Comparison of ENCODE assay signal across 34 mouse cellular contexts in the genomic region with DNA sequence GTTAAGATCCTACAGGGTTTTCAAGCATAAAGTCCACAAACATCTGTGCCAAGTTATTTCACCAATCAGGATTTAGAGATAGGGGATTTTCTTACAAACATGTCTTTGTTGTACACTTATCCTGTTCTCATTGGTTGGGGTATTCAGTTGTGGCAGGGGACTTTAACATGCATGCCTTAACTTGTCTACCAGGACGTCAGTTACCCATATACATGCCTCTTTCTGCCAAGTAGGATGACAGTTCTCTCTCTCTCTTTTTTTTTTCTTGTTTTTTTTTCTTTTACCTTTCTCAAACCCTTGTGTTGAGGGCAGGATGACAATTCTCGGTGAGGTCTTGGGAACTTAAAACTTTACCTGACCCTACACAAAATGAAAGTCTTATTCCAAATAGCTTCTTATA.
"Had no signal": no experiment of that assay in that cellular context is flagged by ENCODE, and none has a peak within 500 bp of the region (broad histone marks: within the 10 kb centered on the region; RNA-seq: fewer than 3 reads in every experiment).

No protein-coding gene starts in this region.

- H3K9ac ChIP-seq: heart, embryonic 12.5 days; heart, embryonic 13.5 days; heart, embryonic 15.5 days; hindbrain, embryonic 12.5 days; hindbrain, embryonic 13.5 days; hindbrain, embryonic 14.5 days; hindbrain, embryonic 15.5 days; intestine, embryonic 15.5 days; kidney, embryonic 15.5 days had no signal

- H3K4me3 ChIP-seq: heart, embryonic 12.5 days; heart, embryonic 13.5 days; heart, embryonic 15.5 days; hindbrain, embryonic 10.5 days; hindbrain, embryonic 12.5 days; hindbrain, embryonic 13.5 days; hindbrain, embryonic 15.5 days; intestine, embryonic 15.5 days; kidney, embryonic 15.5 days; layer of hippocampus, adult 2 months; left cerebral cortex, adult 2 months had no signal

- H3K36me3 ChIP-seq: heart, embryonic 12.5 days; heart, embryonic 13.5 days; heart, embryonic 15.5 days; hindbrain, embryonic 10.5 days; hindbrain, embryonic 12.5 days; hindbrain, embryonic 13.5 days; hindbrain, embryonic 15.5 days; kidney, embryonic 15.5 days had no signal

- H3K4me2 ChIP-seq: heart, embryonic 12.5 days; heart, embryonic 13.5 days; heart, embryonic 15.5 days; hindbrain, embryonic 12.5 days; hindbrain, embryonic 13.5 days; hindbrain, embryonic 14.5 days; hindbrain, embryonic 15.5 days; intestine, embryonic 15.5 days; kidney, embryonic 15.5 days had no signal

- ATAC-seq: hindbrain, embryonic 16.5 days; hindbrain, postnatal 0 days; inflammation-experienced regulatory T-cells, adult 6 months; intestine, embryonic 15.5 days; intestine, embryonic 16.5 days; intestine, postnatal 0 days had no signal

- H3K9me3 ChIP-seq: heart, embryonic 12.5 days; heart, embryonic 13.5 days; heart, embryonic 15.5 days; hindbrain, embryonic 10.5 days; hindbrain, embryonic 12.5 days; hindbrain, embryonic 13.5 days; hindbrain, embryonic 15.5 days; intestine, embryonic 15.5 days; kidney, embryonic 15.5 days had no signal

- DNase-seq: heart, postnatal 10 days; heart, postnatal 14 days; heart, postnatal 36 days; heart, postnatal 4 days; kidney, adult 11 months; kidney, adult 18-20 months; kidney, adult 2 months; kidney, adult 8-10 months; kidney, adult 9 months; kidney, postnatal 10 days; kidney, postnatal 14 days; kidney, postnatal 25 days; kidney, postnatal 36 days; kidney, postnatal 4 days; layer of hippocampus, adult 9-11 months; layer of hippocampus, postnatal 36 days had no signal

- H3K27me3 ChIP-seq: hindbrain, embryonic 15.5 days had no signal

- H3K27ac ChIP-seq: heart, embryonic 13.5 days; heart, embryonic 15.5 days; hindbrain, embryonic 10.5 days; hindbrain, embryonic 12.5 days; hindbrain, embryonic 13.5 days; hindbrain, embryonic 14.5 days; hindbrain, embryonic 15.5 days; hindbrain, postnatal 0 days; intestine, embryonic 15.5 days; kidney, embryonic 15.5 days; kidney, postnatal 0 days; layer of hippocampus, adult 2 months; left cerebral cortex, adult 2 months had no signal

- H3K4me1 ChIP-seq: intestine, embryonic 15.5 days had no signal
